Mouse (Mus musculus): ENCODE results near the gene C2cd4c.

C2cd4c gene

GRCm38 (mm10) chr10:79579781-79580180 lies 34.0 kb downstream of the C2cd4c start:
- no peak for DNase-seq (ENCODE audit: low read depth, low spot score)

- DNase-seq (ENCODE audit: low read depth, low spot score) = no peak
Observed at GRCm38 (mm10) chr10:79578891-79579290, 34.9 kb downstream of the C2cd4c start.

GRCm38 (mm10) chr10:79578276-79578675 lies 35.5 kb downstream of the C2cd4c start:
- no peak for DNase-seq (ENCODE audit: low read depth, low spot score)

- DNase-seq (ENCODE audit: low read depth, low spot score) = no peak
Observed at GRCm38 (mm10) chr10:79577376-79577775, 36.4 kb downstream of the C2cd4c start.

GRCm38 (mm10) chr10:79575754-79576153 lies 38.1 kb downstream of the C2cd4c start:
- no peak for DNase-seq (ENCODE audit: low read depth, low spot score)

- no peak for DNase-seq (ENCODE audit: low read depth, low spot score)
Observed at GRCm38 (mm10) chr10:79574796-79575195, 39.0 kb downstream of the C2cd4c start.

- no peak for DNase-seq (ENCODE audit: low read depth, low spot score)
Observed at GRCm38 (mm10) chr10:79574350-79574749, 39.5 kb downstream of the C2cd4c start.

- DNase-seq (ENCODE audit: low read depth, low spot score) = no peak
Observed at GRCm38 (mm10) chr10:79573611-79574010, 40.2 kb downstream of the C2cd4c start.

- no peak for DNase-seq (ENCODE audit: low read depth, low spot score)
Observed at GRCm38 (mm10) chr10:79571314-79571713, 42.5 kb downstream of the C2cd4c start.

GRCm38 (mm10) chr10:79569921-79570320 lies 43.9 kb downstream of the C2cd4c start:
- DNase-seq (ENCODE audit: low read depth, low spot score) = no peak

GRCm38 (mm10) chr10:79559716-79560115 lies 54.1 kb downstream of the C2cd4c start:
- DNase-seq (ENCODE audit: low read depth, low spot score) = no peak

- DNase-seq (ENCODE audit: low read depth, low spot score) = no peak
Observed at GRCm38 (mm10) chr10:79557496-79557895, 56.3 kb downstream of the C2cd4c start.

GRCm38 (mm10) chr10:79556951-79557350 lies 56.9 kb downstream of the C2cd4c start:
- no peak for DNase-seq (ENCODE audit: low read depth, low spot score)
